Mouse (Mus musculus): ENCODE measurements at regions not wholly inside any gene's neighbourhood (a gene's known extent, or its start where the extent isn't known, plus 50 kb on each side); places are given as distances from the start of the nearest gene placed in this dataset.
A peak's percentile ranks its signal among the peaks of the same experiment; 100 is the strongest.

GRCm38 (mm10) chr13:6059515-6060228 is 198.4 kb downstream of the Klf6 start:
- peak; percentile 42 for DNase-seq (ENCODE audit: low read depth, low spot score)

GRCm38 (mm10) chr13:6060229-6060845 is 199.1 kb downstream of the Klf6 start:
- no peak for DNase-seq (ENCODE audit: low read depth, low spot score)

GRCm38 (mm10) chr13:6062305-6062704 is 201.0 kb downstream of the Klf6 start:
- no peak for DNase-seq (ENCODE audit: low read depth, low spot score)

GRCm38 (mm10) chr13:6062729-6063386 is 201.6 kb downstream of the Klf6 start:
- DNase-seq (ENCODE audit: low read depth, low spot score) = no peak

- DNase-seq (ENCODE audit: low read depth, low spot score) = no peak
Measured at GRCm38 (mm10) chr13:6076978-6077825, 215.9 kb downstream of the Klf6 start.

GRCm38 (mm10) chr13:6085891-6086290 is 224.6 kb downstream of the Klf6 start:
- peak; percentile 1 for DNase-seq (ENCODE audit: low read depth, low spot score)

GRCm38 (mm10) chr13:6109018-6109657 is 247.9 kb downstream of the Klf6 start:
- no peak for DNase-seq (ENCODE audit: low read depth, low spot score)

- DNase-seq (ENCODE audit: low read depth, low spot score) = no peak
Measured at GRCm38 (mm10) chr13:6119703-6120102, 258.4 kb downstream of the Klf6 start.

- no peak for DNase-seq (ENCODE audit: low read depth, low spot score)
Measured at GRCm38 (mm10) chr13:6127311-6127710, 266.0 kb downstream of the Klf6 start.

- DNase-seq (ENCODE audit: low read depth, low spot score) = no peak
Measured at GRCm38 (mm10) chr13:6128903-6129302, 267.6 kb downstream of the Klf6 start.

GRCm38 (mm10) chr13:6131363-6131762 is 270.1 kb downstream of the Klf6 start:
- no peak for DNase-seq (ENCODE audit: low read depth, low spot score)

- peak; percentile 29 for DNase-seq (ENCODE audit: low read depth, low spot score)
Measured at GRCm38 (mm10) chr13:6137170-6137569, 275.9 kb downstream of the Klf6 start.

- no peak for DNase-seq (ENCODE audit: low read depth, low spot score)
Measured at GRCm38 (mm10) chr13:6142771-6143170, 281.5 kb downstream of the Klf6 start.

- no peak for DNase-seq (ENCODE audit: low read depth, low spot score)
Measured at GRCm38 (mm10) chr13:6153657-6154056, 292.4 kb downstream of the Klf6 start.

GRCm38 (mm10) chr13:6156191-6156590 is 294.9 kb downstream of the Klf6 start:
- no peak for DNase-seq (ENCODE audit: low read depth, low spot score)

GRCm38 (mm10) chr13:6157029-6157428 is 295.7 kb downstream of the Klf6 start:
- no peak for DNase-seq (ENCODE audit: low read depth, low spot score)

GRCm38 (mm10) chr13:6157946-6158345 is 296.7 kb downstream of the Klf6 start:
- no peak for DNase-seq (ENCODE audit: low read depth, low spot score)

GRCm38 (mm10) chr13:6159412-6159811 is 298.1 kb downstream of the Klf6 start:
- no peak for DNase-seq (ENCODE audit: low read depth, low spot score)

GRCm38 (mm10) chr13:6165916-6166315 is 304.6 kb downstream of the Klf6 start:
- DNase-seq (ENCODE audit: low read depth, low spot score) = no peak

- no peak for DNase-seq (ENCODE audit: low read depth, low spot score)
Measured at GRCm38 (mm10) chr13:6167055-6167761, 305.9 kb downstream of the Klf6 start.

- DNase-seq (ENCODE audit: low read depth, low spot score) = no peak
Measured at GRCm38 (mm10) chr13:6173095-6173494, 311.8 kb downstream of the Klf6 start.

Measured in ZHBTc4 (cell line).